Mouse (Mus musculus) C2C12 (cell line): ENCODE measurements around the gene Tinf2.

Experiments
- CEBPB ChIP-seq: IDR thresholded peaks from one replicate; pipeline ENCODE4 v1.6.1; 2011; ENCODE audit warnings: low read depth, mild to moderate bottlenecking, control low read depth, moderate library complexity
- CTCF ChIP-seq: IDR thresholded peaks from one replicate; pipeline ENCODE4 v1.5.1; 2011; ENCODE audit not compliant: control insufficient read depth, insufficient read depth, insufficient read length
- MAX ChIP-seq: IDR thresholded peaks from one replicate; pipeline ENCODE4 v1.6.1; 2011; ENCODE audit warnings: mild to moderate bottlenecking, control low read depth
- MYOG ChIP-seq: IDR thresholded peaks from one replicate; pipeline ENCODE4 v1.6.1; 2011; ENCODE audit not compliant: control insufficient read depth, insufficient read length; ENCODE audit errors: extremely low read depth
- USF1 ChIP-seq: IDR thresholded peaks from one replicate; pipeline ENCODE4 v1.6.1; 2011; ENCODE audit warnings: low read depth, mild to moderate bottlenecking, control low read depth, moderate library complexity

DNA sequence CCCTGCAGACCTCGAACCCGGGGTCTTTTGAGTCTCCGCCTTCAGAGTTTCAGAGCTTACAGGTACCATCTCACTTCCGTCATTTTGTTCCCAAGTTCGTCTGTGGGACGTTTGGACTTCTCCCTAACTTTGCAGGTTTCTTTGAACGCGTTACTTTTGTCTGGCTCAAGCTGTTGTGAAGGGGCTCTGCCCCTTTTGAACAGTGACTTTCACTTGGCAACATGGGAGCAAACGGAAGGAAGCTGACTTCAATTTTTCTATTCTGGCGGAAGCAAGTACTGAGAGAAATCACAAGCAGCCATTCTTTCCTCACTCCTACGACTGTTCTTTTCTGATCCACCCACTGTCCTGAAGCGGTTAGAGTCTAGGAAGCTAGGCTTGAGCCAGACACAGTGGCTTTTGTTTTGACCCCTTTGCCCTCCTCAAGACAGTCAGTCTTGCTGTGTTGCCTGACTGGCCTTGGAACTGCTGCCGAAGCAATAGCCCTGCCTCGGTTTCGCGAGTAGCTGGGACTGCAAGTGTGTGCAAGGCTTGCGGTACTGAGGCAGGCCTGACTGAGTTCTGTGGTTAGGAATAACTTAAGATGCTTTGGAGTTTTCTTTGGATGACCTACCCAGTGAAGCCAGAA, 37.2 kb downstream of the Tinf2 start:
- TF ChIP-seq CTCF (no peak), CEBPB (no peak), MYOG (no peak), USF1 (no peak), MAX (no peak)
